ENCODE assay signal across 1 mouse cellular context in the genomic region with DNA sequence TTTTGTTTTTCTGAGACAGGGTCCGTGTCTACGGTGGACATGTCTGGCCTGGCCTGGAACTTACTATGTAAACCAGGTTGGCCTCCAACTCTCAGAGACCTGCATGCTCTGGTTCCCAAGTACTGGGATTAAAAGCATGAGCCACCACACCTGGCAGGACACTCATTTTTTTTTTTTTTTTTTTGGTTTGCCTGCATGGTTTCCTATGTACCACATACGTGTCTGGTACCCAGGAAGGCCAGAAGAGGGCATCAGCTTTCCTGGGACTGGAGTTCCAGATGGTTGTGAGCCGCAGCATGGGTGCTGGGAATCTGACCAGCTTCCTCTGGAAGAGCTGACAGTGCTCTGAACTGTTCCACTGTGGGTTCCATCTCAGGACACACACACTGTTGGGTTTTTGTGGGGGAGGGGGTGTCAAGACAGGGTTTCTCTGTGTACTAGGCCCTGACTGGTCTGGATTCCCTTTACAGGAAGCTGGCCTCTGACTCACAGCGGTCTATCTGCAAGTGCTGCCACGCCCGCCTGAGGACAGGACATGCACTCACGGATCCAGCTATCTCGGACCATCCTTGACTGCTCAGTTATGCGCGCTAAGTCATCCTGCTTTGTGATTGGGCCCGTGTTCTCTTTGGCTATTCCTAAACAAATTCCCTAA.
A peak's percentile ranks its signal among the peaks of the same experiment; 100 is the strongest.
TF ChIP-seq lines count a peak whose summit lies in the region.

No protein-coding gene starts in this region.

TF ChIP-seq in MEL, 35 proteins besides CTCF, POLR2A, EP300 and RAD21:
- TF ChIP-seq TAL1 (IDR thresholded peaks at IDR 0.05; ENCODE audit: low read length) = 0 out of 2 replicates have a peak, but pooled peaks have one; percentile 10
- TF ChIP-seq BHLHE40 (IDR thresholded peaks at IDR 0.05; ENCODE audit: borderline replicate concordance, low read depth, low read length) = no peak
- TF ChIP-seq SIN3A (IDR thresholded peaks at IDR 0.05; ENCODE audit: low read length) = 0 out of 2 replicates have a peak, but pooled peaks have one; percentile 36
- 0 out of 2 replicates have a peak, but pooled peaks have one; percentile 18 for TF ChIP-seq GATA1 (IDR thresholded peaks at IDR 0.05; ENCODE audit: low read depth, low read length)
- TF ChIP-seq ELF1 (IDR thresholded peaks at IDR 0.05; ENCODE audit: low read depth, low read length) = no peak
- TF ChIP-seq UBTF (IDR thresholded peaks at IDR 0.05; ENCODE audit: borderline replicate concordance, insufficient read depth, low read depth, low read length) = no peak
- peak; percentile 60 for TF ChIP-seq ZNF384 (IDR thresholded peaks at IDR 0.05; ENCODE audit: low read depth, low read length)
- no peak for TF ChIP-seq USF1 (IDR thresholded peaks at IDR 0.05; ENCODE audit: low read depth, low read length)
- 0 out of 2 replicates have a peak, but pooled peaks have one; percentile 40 for TF ChIP-seq TBP (IDR thresholded peaks at IDR 0.05; ENCODE audit: low read depth, low read length)
